Mouse (Mus musculus) CH12.LX (cell line): ENCODE results near the gene Gm21983. TPM values are rescaled to one million over a fixed set of nuclear protein-coding genes. Genes with fewer than 3 reads are reported as not detected.

Source experiments
- DNase-seq: peaks from one replicate; pipeline ENCODE4 v3.0.0-alpha.2; 2013; ENCODE audit errors: extremely low read depth
- H3K27ac ChIP-seq: 2 replicates; pipeline ENCODE4 v1.5.1; 2012; ENCODE audit warnings: low read depth, mild to moderate bottlenecking, control low read depth, moderate library complexity; ENCODE audit not compliant: insufficient read depth
- H3K27me3 ChIP-seq: replicated peaks from 2 replicates; pipeline ENCODE3; 2012; ENCODE audit warnings: inconsistent platforms
- H3K36me3 ChIP-seq, 2 experiments: replicated peaks in 1 of 2; 2 replicates each; pipeline versions ENCODE3 to v1.6.1; 2012; ENCODE audit warnings: inconsistent platforms in 1 of 2, low read length in 1 of 2, mild to moderate bottlenecking in 1 of 2, mixed read lengths in 1 of 2, moderate library complexity in 1 of 2; ENCODE audit not compliant: control insufficient read depth in 1 of 2, insufficient read depth in 1 of 2
- H3K4me1 ChIP-seq, 2 experiments: 2 replicates each; pipeline ENCODE4 v1.6.1; 2012; ENCODE audit warnings: inconsistent platforms in 1 of 2, moderate library complexity in 1 of 2; ENCODE audit not compliant: insufficient read depth in 2 of 2, control insufficient read depth in 1 of 2
- H3K4me2 ChIP-seq: 2 replicates; pipeline ENCODE4 v1.6.1; 2012; ENCODE audit warnings: low read depth, mild to moderate bottlenecking, control low read depth; ENCODE audit not compliant: poor library complexity, insufficient read depth, severe bottlenecking
- H3K4me3 ChIP-seq, 3 experiments: fragments of 150-350 bp in 1 of 3; sonication (generic) in 1 of 3; replicated peaks in 1 of 3; 2 replicates each; pipeline versions ENCODE3 to v1.5.1; 2011 to 2012; ENCODE audit warnings: low read depth in 2 of 3, low read length in 2 of 3, mild to moderate bottlenecking in 2 of 3, moderate library complexity in 2 of 3, control low read depth in 1 of 3, improper control_type of control experiment in 1 of 3, inconsistent platforms in 1 of 3, mixed read lengths in 1 of 3; ENCODE audit not compliant: poor library complexity in 1 of 3
- H3K79me2 ChIP-seq: replicated peaks from 2 replicates; pipeline ENCODE4 v1.6.1; 2012; ENCODE audit warnings: mild to moderate bottlenecking, moderate library complexity; ENCODE audit not compliant: control insufficient read depth, poor library complexity, insufficient read depth, severe bottlenecking; ENCODE audit errors: extremely low read depth
- H3K9ac ChIP-seq: 2 replicates; pipeline ENCODE4 v1.6.1; 2012; ENCODE audit warnings: low read depth, mild to moderate bottlenecking, control low read depth, moderate library complexity; ENCODE audit not compliant: insufficient read depth
- H3K9me3 ChIP-seq: replicated peaks from 2 replicates; pipeline ENCODE3; 2012; ENCODE audit warnings: low read length, inconsistent platforms, mixed read lengths
- BHLHE40 ChIP-seq: IDR thresholded peaks from 2 replicates; pipeline ENCODE4 v1.6.1; 2011; ENCODE audit warnings: mild to moderate bottlenecking, low read depth, low read length, improper control_type of control experiment
- CHD2 ChIP-seq: IDR thresholded peaks from 2 replicates; pipeline ENCODE4 v1.6.1; 2011; ENCODE audit warnings: low read length, improper control_type of control experiment
- CTCF ChIP-seq, 2 experiments: IDR thresholded peaks in 1 of 2; conservative IDR thresholded peaks in 1 of 2; 2 replicates each; pipeline ENCODE4 v1.5.1; 2011 to 2012; ENCODE audit warnings: low read depth in 2 of 2, low read length in 2 of 2, improper control_type of control experiment in 1 of 2, inconsistent platforms in 1 of 2, mild to moderate bottlenecking in 1 of 2, moderate library complexity in 1 of 2
- E2F4 ChIP-seq: IDR thresholded peaks from 2 replicates; pipeline ENCODE4 v1.6.1; 2011; ENCODE audit warnings: low read depth, low read length, improper control_type of control experiment; ENCODE audit not compliant: insufficient replicate concordance
- ELF1 ChIP-seq: IDR thresholded peaks from 2 replicates; pipeline ENCODE4 v1.6.1; 2014; ENCODE audit warnings: low read depth, mild to moderate bottlenecking, inconsistent platforms, low read length, improper control_type of control experiment
- EP300 ChIP-seq: IDR thresholded peaks from 2 replicates; pipeline ENCODE4 v1.6.1; 2011; ENCODE audit warnings: low read length, improper control_type of control experiment
- ETS1 ChIP-seq: conservative IDR thresholded peaks from 2 replicates; pipeline ENCODE4 v1.6.1; 2012; ENCODE audit warnings: low read depth, mild to moderate bottlenecking, inconsistent platforms, low read length, improper control_type of control experiment, moderate library complexity
- GABPA ChIP-seq: IDR thresholded peaks from 2 replicates; pipeline ENCODE4 v1.6.1; 2012; ENCODE audit warnings: low read depth, low read length, improper control_type of control experiment, inconsistent platforms; ENCODE audit not compliant: insufficient replicate concordance
- HCFC1 ChIP-seq: IDR thresholded peaks from 2 replicates; pipeline ENCODE4 v1.6.1; 2012; ENCODE audit warnings: low read depth, mild to moderate bottlenecking, inconsistent platforms, low read length, improper control_type of control experiment
- IRF4 ChIP-seq: IDR thresholded peaks from 2 replicates; pipeline ENCODE4 v1.6.1; 2014; ENCODE audit warnings: low read depth, mild to moderate bottlenecking, inconsistent platforms, low read length, improper control_type of control experiment
- KAT2A ChIP-seq: IDR thresholded peaks from 2 replicates; pipeline ENCODE4 v1.6.1; 2012; ENCODE audit warnings: low read length, improper control_type of control experiment, inconsistent platforms; ENCODE audit not compliant: insufficient replicate concordance
- MAFK ChIP-seq: IDR thresholded peaks from 2 replicates; pipeline ENCODE4 v1.6.1; 2011; ENCODE audit warnings: low read length, improper control_type of control experiment; ENCODE audit not compliant: insufficient replicate concordance
- MAX ChIP-seq: IDR thresholded peaks from 2 replicates; pipeline ENCODE4 v1.6.1; 2011; ENCODE audit warnings: low read length, improper control_type of control experiment
- MAZ ChIP-seq: IDR thresholded peaks from 2 replicates; pipeline ENCODE4 v1.6.1; 2012; ENCODE audit warnings: low read depth, mild to moderate bottlenecking, inconsistent platforms, low read length, improper control_type of control experiment, moderate library complexity
- MEF2A ChIP-seq: IDR thresholded peaks from 2 replicates; pipeline ENCODE4 v1.6.1; 2014; ENCODE audit warnings: low read depth, mild to moderate bottlenecking, inconsistent platforms, low read length, improper control_type of control experiment, borderline replicate concordance
- MXI1 ChIP-seq: IDR thresholded peaks from 2 replicates; pipeline ENCODE4 v1.6.1; 2011; ENCODE audit warnings: mild to moderate bottlenecking, low read depth, low read length, improper control_type of control experiment
- MYC ChIP-seq: IDR thresholded peaks from 2 replicates; pipeline ENCODE4 v1.6.1; 2011; ENCODE audit warnings: low read depth, mild to moderate bottlenecking, improper control_type of control experiment, low read length
- NELFE ChIP-seq: IDR thresholded peaks from 2 replicates; pipeline ENCODE4 v1.6.1; 2011; ENCODE audit warnings: low read depth, low read length, improper control_type of control experiment
- POLR2A ChIP-seq: IDR thresholded peaks from 2 replicates; pipeline ENCODE4 v1.6.1; 2011; ENCODE audit warnings: low read depth, mild to moderate bottlenecking, improper control_type of control experiment, low read length
- POLR2AphosphoS2 ChIP-seq: IDR thresholded peaks from 2 replicates; pipeline ENCODE4 v1.6.1; 2011; ENCODE audit warnings: low read depth, low read length, improper control_type of control experiment
- RAD21 ChIP-seq: IDR thresholded peaks from 2 replicates; pipeline ENCODE4 v1.6.1; 2011; ENCODE audit warnings: low read depth, mild to moderate bottlenecking, low read length, improper control_type of control experiment, moderate library complexity
- RCOR1 ChIP-seq: conservative IDR thresholded peaks from 2 replicates; pipeline ENCODE4 v1.6.1; 2012; ENCODE audit warnings: low read depth, mild to moderate bottlenecking, inconsistent platforms, low read length, improper control_type of control experiment
- SIN3A ChIP-seq: IDR thresholded peaks from 2 replicates; pipeline ENCODE4 v1.6.1; 2012; ENCODE audit warnings: low read length, improper control_type of control experiment, inconsistent platforms
- SMC3 ChIP-seq: IDR thresholded peaks from 2 replicates; pipeline ENCODE4 v1.6.1; 2011; ENCODE audit warnings: low read depth, low read length, improper control_type of control experiment
- TBP ChIP-seq: conservative IDR thresholded peaks from 2 replicates; pipeline ENCODE4 v1.6.1; 2011; ENCODE audit warnings: low read depth, low read length, improper control_type of control experiment
- TCF12 ChIP-seq: IDR thresholded peaks from 2 replicates; pipeline ENCODE4 v1.6.1; 2014; ENCODE audit warnings: low read depth, mild to moderate bottlenecking, inconsistent platforms, low read length, improper control_type of control experiment
- UBTF ChIP-seq: IDR thresholded peaks from 2 replicates; pipeline ENCODE4 v1.6.1; 2012; ENCODE audit warnings: low read depth, mild to moderate bottlenecking, inconsistent platforms, low read length, improper control_type of control experiment, moderate library complexity
- USF2 ChIP-seq: conservative IDR thresholded peaks from 2 replicates; pipeline ENCODE4 v1.6.1; 2011; ENCODE audit warnings: low read depth, low read length, improper control_type of control experiment
- ZC3H11A ChIP-seq: IDR thresholded peaks from 2 replicates; pipeline ENCODE4 v1.6.1; 2012; ENCODE audit warnings: low read depth, mild to moderate bottlenecking, inconsistent platforms, low read length, improper control_type of control experiment
- ZMIZ1 ChIP-seq: IDR thresholded peaks from 2 replicates; pipeline ENCODE4 v1.6.1; 2012; ENCODE audit warnings: low read depth, mild to moderate bottlenecking, inconsistent platforms, low read length, improper control_type of control experiment
- dilution Hi-C: fragments of 300-500 bp; cut with MboI; formaldehyde crosslinking; loops from 2 replicates; pipeline ENCODE4 v1.14.3; 2020; ENCODE audit warnings: low sequenced_read_pairs; ENCODE audit not compliant: extremely low pct_unique_long_range_greater_than_20kb, extremely low pct_ligation_motif_present
- in situ Hi-C: fragments of 300-500 bp; cut with MboI; formaldehyde crosslinking; loops from 3 replicates; pipeline ENCODE4 v1.14.3; 2019; ENCODE audit warnings: low sequenced_read_pairs, low pct_ligation_motif_present, low pct_unique_long_range_greater_than_20kb, mixed read lengths
- polyA plus RNA-seq: library from polyadenylated mRNA; unstranded; fragments of >175 nt; gene quantifications from 2 replicates; pipeline ENCODE4 v1.2.1, GENCODE M21; 2012; ENCODE audit warnings: low read depth; ENCODE audit not compliant: insufficient read length
- total RNA-seq, 2 experiments: library from RNA; depleted of rRNA; stranded (reverse); fragments of 300-350 nt in 1 of 2; fragments of >200 nt in 1 of 2; gene quantifications; 2 replicates each; pipeline ENCODE4 v1.2.3; 2012 to 2014

Gene Gm21983
- total and polyA plus RNA-seq, 3 experiments = 0.13 to 0.81 TPM; not detected in 1

DNA sequence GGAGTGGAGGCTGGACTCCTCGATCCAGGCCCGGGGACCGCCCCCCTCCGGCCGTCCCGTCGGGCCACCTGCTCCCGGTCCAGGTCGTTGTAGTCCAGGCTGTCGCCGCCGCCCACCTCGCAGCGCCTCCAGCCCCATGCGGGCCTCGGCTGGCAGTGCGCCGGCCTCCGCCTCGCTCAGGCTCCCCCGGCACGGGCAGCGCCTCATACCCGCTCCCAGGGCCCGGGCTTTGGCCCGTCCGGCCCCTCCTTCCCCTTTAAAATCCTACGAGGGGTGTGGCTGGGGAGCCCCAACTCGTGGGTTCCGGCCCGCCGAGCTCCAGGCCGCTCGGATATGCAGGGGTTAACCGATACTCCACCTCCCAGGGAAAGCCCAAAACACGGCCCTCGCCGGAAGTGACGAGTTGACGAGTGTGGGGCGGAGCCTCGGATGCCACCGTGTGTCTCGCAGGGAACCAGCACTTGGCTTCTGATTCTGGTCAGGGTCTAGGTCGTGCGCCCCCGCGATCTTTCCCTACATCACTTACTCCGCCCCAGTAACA, 47.5 kb upstream of the Gm21983 start, which contains the start of gene Itpkc:
Itpkc (minus strand) TSS at position 381 of the 541 bp plus-strand sequence.
- Histone ChIP-seq H3K36me3 (peaks cover 0 to 12% of the 10 kb centered on the region in 2 experiments), H3K27ac (peak within 1 kb of the TSS; percentile 44; the same call in 1 of the 2 replicates), H3K27me3 (no peaks in the 10 kb centered on the region), H3K4me2 (peak within 1 kb of the TSS; percentile 78), H3K4me3 (peak within 1 kb of the TSS; percentile 78 to 86 (median 81)), H3K79me2 (peaks cover 14% of the 10 kb centered on the region; the same call in 1 of the 2 replicates), H3K9ac (peak within 1 kb of the TSS; percentile 66), H3K4me1 (peaks cover 21 to 57% of the 10 kb centered on the region in 2 experiments), H3K9me3 (no peaks in the 10 kb centered on the region)
- peak; percentile 95 for DNase-seq
- dilution Hi-C loops (no loop called here), in situ Hi-C loops (loop anchor here (5.0 kb wide), 2 partner anchors 36 to 66 kb away; no protein-coding TSS in a partner anchor)
- TF ChIP-seq CHD2 (0 out of 2 replicates have a peak, but pooled peaks have one; percentile 27), CTCF (conservative IDR thresholded peaks at IDR 0.05 in 1 of 2, IDR thresholded peaks at IDR 0.05 in 1 of 2; ENCODE audit: low read depth in 2 of 2, low read length in 2 of 2) (no peak), MAZ (peak; percentile 71; the same call in 1 of the 2 replicates), POLR2AphosphoS2 (peak; percentile 89), ELF1 (peak; percentile 69), MAX (no peak; the same call in none of the 2 replicates), UBTF (peak; percentile 76; the same call in 1 of the 2 replicates), ZMIZ1 (peak; percentile 87), MAFK (no peak), MEF2A (peak; percentile 57), HCFC1 (peak; percentile 69), USF2 (no peak), KAT2A (0 out of 2 replicates have a peak, but pooled peaks have one; percentile 62), SIN3A (peak; percentile 94), TCF12 (peak; percentile 96), RCOR1 (no peak), GABPA (no peak), ETS1 (peak; percentile 69), ZC3H11A (no peak), TBP (peak; percentile 75), MYC (0 out of 2 replicates have a peak, but pooled peaks have one; percentile 35), IRF4 (peak; percentile 91), RAD21 (no peak), NELFE (peak; percentile 96), MXI1 (peak; percentile 98), SMC3 (no peak), EP300 (no peak), E2F4 (no peak), BHLHE40 (0 out of 2 replicates have a peak, but pooled peaks have one; percentile 33), POLR2A (peak; percentile 95)
